Mouse (Mus musculus) liver, postnatal 0 days (tissue): ENCODE results near the gene Mef2c.

Experiments
- CTCF ChIP-seq: sonication (generic); IDR thresholded peaks from 2 replicates; pipeline ENCODE4 v1.5.1; 2016; ENCODE audit warnings: antibody characterized with exemption, low read depth
- EP300 ChIP-seq: IDR thresholded peaks from 2 replicates; pipeline ENCODE4 v1.6.1; 2016; ENCODE audit warnings: antibody characterized with exemption, low read depth, mild to moderate bottlenecking

DNA sequence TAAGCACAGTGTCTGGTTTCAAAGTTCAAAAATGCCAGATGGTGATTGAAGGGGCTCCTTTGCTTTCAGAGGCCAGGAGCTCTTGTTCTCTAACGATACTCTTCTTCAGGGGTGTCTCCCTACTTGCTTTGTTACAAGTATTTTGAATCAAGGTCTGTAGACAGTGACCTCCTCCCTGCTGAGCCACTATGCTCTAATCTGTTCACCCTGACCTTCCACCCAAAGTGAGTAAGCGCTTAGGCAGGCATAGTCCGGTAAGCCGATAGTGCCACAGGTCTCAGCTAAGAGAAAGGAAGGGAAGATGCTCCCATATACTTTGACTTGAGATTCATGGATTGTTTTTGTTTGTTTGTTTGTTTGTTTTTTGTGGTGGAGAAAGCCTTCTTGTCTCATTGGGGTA lies 69.5 kb downstream of the Mef2c start:
- TF ChIP-seq EP300 = no peak
- TF ChIP-seq CTCF = no peak
